Mouse (Mus musculus): Measurements from ENCODE around the gene Zfp617. TPM values are rescaled to one million over a fixed set of nuclear protein-coding genes. Genes with fewer than 3 reads are reported as not detected.
"Not testable (repeated sequence)": the region's sequence is repeated elsewhere in the genome, so short reads cannot be mapped to it uniquely, and the experiment has no call there.

Gene Zfp617
- polyA plus RNA-seq (2015; fragmentation: Nextera tagmentation; extraction: Ambion mirVana): 32.7 and 33.6 TPM in 2 replicates

DNA sequence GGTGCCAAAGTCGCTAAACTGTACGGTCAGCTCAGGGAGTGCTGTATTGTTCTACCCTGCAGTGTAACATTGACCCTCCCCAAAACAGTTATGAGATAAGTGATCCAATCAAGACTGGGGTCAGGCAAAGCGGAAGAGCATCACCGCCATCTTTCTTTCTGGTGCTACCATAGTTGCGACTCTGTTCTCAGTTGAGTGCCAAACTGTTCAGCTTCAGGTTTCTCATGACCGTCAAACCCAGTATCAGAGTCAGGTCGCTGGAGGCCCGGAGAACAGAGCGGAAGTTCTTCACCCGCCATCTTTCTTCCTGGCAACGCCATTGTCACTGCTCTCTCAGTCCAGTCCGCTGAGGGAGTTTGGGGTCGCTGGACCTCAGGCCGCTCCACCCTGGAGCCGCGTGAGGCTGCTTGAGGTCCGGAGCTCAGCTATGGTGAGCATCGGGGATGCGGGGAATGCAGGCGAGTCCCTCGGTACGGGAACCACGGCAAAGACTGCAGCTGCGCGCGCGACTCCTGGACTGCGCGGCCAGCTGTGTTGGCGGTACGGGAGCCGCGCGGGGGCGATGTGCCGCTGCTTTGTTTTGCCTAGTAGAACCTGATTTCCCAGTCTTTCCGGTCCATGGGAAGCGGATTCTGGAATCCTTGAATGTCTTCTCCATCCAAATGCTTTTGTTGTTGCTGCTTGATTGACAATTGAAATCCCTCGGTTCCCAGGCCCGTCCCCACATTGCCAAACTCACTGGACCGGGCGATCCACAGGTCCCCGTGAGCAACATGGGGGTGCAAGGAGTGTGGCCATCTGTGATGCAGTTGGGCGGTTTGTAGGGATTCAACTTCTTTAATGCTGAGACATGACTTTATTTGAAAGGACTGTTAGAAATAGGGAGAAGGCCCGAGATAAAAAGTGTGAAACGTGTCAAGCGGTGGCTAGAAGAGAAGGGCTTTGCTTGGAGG is at the start of gene Zfp617, which contains the start of gene Zfp882:
Gene Zfp617, plus strand, starts transcription at position 327 of the 953 bp plus-strand sequence.
Gene Zfp882, plus strand, starts transcription at position 300 of the 953 bp plus-strand sequence.
- ATAC-seq: peak; percentile 98
- peak within 1 kb of the TSS; percentile 59 for H3K4me3 ChIP-seq (ENCODE audit: low read depth, low read length)
- H3K27me3 ChIP-seq (ENCODE audit: control insufficient read depth, insufficient read depth, low read depth, low read length): no peaks in the 10 kb centered on the region
- peak within 1 kb of the TSS; percentile 69 for H3K4me2 ChIP-seq (ENCODE audit: low read length)
- H3K4me1 ChIP-seq (ENCODE audit: control insufficient read depth, insufficient read depth, low read length): peaks cover 8% of the 10 kb centered on the region
- no peaks in the 10 kb centered on the region for H3K9me3 ChIP-seq (replicated peaks; ENCODE audit: control insufficient read depth, low read length, poor library complexity, severe bottlenecking)
- H3K27ac ChIP-seq (ENCODE audit: low read length): peak within 1 kb of the TSS; percentile 99
- 3% methylated on average over 47 of the region's 47 CpGs for WGBS
- peak within 1 kb of the TSS; percentile 80 for H3K9ac ChIP-seq (ENCODE audit: low read depth, low read length)
- H3K36me3 ChIP-seq (ENCODE audit: control insufficient read depth, insufficient read depth, low read length): peaks cover 3% of the 10 kb centered on the region

DNA sequence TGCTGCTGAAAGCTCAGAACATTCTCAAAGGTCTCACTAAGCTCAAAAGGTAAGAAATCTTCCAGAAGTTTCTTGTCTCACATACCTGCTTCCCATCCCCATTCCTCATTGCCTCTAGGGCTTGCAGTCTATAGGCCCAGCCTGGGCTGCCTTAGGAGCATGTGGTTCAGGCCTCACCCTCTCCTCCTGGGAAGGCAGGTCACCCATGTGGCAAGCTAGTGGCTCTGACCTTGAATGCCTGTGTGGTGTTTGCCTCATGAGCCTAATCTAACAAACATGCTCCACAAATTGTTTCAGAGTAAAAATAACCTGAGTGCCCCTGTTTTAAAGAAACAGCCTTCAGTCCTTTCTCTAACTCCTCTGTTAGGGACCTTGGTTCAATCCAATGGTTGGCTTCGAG is 46.9 kb upstream of the Zfp617 start:
- not testable (repeated sequence) for H3K36me3 ChIP-seq (ENCODE audit: control insufficient read depth, insufficient read depth, low read length); H3K27ac ChIP-seq (ENCODE audit: low read length); ATAC-seq; H3K27me3 ChIP-seq (ENCODE audit: control insufficient read depth, insufficient read depth, low read depth, low read length); H3K4me2 ChIP-seq (ENCODE audit: low read length); H3K9me3 ChIP-seq (replicated peaks; ENCODE audit: control insufficient read depth, low read length, poor library complexity, severe bottlenecking); H3K4me1 ChIP-seq (ENCODE audit: control insufficient read depth, insufficient read depth, low read length); H3K9ac ChIP-seq (ENCODE audit: low read depth, low read length); H3K4me3 ChIP-seq (ENCODE audit: low read depth, low read length)
- WGBS: 78% methylated on average over 1 of the region's 1 CpGs

DNA sequence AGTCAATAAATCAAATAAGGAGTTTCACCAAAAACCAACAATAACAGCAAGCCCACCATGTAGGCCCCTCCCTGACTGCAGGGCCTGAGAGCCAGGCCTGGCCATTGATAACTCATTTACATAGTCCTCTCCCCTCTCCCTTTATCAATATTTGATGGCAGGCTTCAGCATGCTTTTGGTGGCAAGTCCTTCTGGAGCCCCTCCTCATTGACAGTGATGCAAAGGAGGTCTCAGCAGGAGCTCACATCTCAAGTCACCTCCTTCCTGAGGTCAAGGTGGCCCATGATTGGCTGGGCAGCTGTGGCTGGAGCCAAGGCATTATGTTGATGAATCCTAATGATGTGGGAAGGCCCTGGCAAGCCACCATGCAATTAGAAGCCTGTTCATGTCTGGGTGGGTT is 46.4 kb upstream of the Zfp617 start:
- ATAC-seq; H3K36me3 ChIP-seq (ENCODE audit: control insufficient read depth, insufficient read depth, low read length); H3K4me3 ChIP-seq (ENCODE audit: low read depth, low read length); H3K27me3 ChIP-seq (ENCODE audit: control insufficient read depth, insufficient read depth, low read depth, low read length); H3K4me1 ChIP-seq (ENCODE audit: control insufficient read depth, insufficient read depth, low read length); H3K9ac ChIP-seq (ENCODE audit: low read depth, low read length); H3K4me2 ChIP-seq (ENCODE audit: low read length); H3K9me3 ChIP-seq (replicated peaks; ENCODE audit: control insufficient read depth, low read length, poor library complexity, severe bottlenecking); H3K27ac ChIP-seq (ENCODE audit: low read length): not testable (repeated sequence)

DNA sequence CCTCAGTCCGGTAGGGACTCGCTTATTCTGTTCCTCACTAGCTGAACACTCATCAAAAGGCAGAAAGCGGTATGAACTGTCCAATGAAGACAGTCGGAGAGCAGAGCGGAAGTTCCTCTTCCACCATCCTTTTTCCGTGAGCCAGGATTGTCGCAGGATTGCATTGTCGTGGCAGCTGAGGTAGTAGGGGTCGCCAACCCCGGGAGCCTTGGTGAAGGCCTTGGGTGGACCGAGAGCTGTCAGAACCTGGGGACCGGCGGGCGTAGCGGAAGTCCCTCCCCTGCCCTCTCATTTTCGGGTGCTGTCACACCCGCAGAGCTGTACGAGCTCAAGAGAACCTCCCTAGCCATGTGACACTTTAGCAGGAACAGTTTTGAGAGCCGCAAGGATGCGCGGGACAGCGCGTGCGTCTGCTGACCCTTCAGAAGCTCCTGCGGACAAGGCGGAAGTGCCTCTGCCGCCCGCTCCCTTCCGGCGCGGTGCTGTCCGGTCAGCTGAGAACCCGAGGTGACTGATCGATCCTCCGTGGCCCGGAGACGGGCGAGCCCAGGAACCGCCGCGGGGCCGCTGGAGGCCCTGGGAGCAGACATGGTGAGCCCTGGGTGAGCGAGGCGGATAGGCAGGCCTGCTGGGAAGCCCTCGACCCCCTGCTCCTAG is 26.7 kb upstream of the Zfp617 start, which contains the start of gene Zfp709:
Gene Zfp709, plus strand, starts transcription at position 402 of the 657 bp plus-strand sequence.
- peak within 1 kb of the TSS; percentile 83 for H3K4me3 ChIP-seq (ENCODE audit: low read depth, low read length)
- WGBS: 3% methylated on average over 39 of the region's 45 CpGs
- peak; percentile 96 for ATAC-seq

DNA sequence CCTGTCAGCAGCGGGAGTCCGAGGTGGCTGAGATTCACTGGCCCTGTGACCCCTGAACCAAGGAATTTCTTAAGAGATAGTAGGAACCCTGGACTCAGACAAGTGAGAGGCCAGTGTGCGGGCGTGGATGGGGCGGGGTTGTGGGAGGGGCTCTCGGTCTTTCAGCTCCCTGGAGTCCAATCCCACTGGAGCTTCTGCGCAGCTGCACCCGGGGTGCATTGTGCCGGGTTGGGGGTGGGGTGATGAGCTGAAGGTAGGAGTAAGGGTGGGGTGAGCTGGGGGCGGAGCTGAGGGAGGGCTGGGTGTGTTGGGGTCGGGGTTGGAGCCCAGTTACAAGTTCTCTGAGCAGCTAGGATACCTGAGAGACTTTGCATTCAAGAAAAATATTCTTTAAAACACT is 7.8 kb upstream of the Zfp617 start:
- not testable (repeated sequence) for H3K9me3 ChIP-seq (replicated peaks; ENCODE audit: control insufficient read depth, low read length, poor library complexity, severe bottlenecking)

More for the DNA sequence above, 26.7 kb upstream of the Zfp617 start, which contains the start of gene Zfp709:
- Histone ChIP-seq H3K9ac (ENCODE audit: low read depth, low read length) (peak within 1 kb of the TSS; percentile 95), H3K4me1 (ENCODE audit: control insufficient read depth, insufficient read depth, low read length) (peaks cover 9% of the 10 kb centered on the region), H3K9me3 (replicated peaks; ENCODE audit: control insufficient read depth, low read length, poor library complexity, severe bottlenecking) (peaks cover 20% of the 10 kb centered on the region), H3K27ac (ENCODE audit: low read length) (peak within 1 kb of the TSS; percentile 85), H3K27me3 (ENCODE audit: control insufficient read depth, insufficient read depth, low read depth, low read length) (no peaks in the 10 kb centered on the region), H3K4me2 (ENCODE audit: low read length) (peak within 1 kb of the TSS; percentile 87), H3K36me3 (ENCODE audit: control insufficient read depth, insufficient read depth, low read length) (peaks cover 16% of the 10 kb centered on the region)

DNA sequence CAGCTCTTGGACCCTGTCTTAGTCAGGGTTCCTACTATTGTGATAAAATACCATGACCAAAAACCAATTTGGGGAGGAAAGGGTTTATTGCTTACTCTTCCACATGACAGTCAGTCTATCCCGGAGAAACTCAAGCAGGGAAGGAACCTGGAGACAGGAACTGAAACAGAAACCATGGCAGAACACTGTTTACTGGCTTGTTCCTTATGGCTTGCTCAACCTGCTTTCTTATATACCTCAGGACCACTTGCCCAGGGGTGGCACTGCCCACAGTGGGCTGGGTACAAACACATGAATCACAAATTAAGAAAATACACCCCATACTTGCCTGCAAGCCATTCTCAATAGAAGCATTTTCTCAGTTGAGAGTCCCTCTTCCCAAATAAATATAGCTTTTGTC is 5.4 kb upstream of the Zfp617 start:
- not testable (repeated sequence) for ATAC-seq; H3K27ac ChIP-seq (ENCODE audit: low read length); H3K36me3 ChIP-seq (ENCODE audit: control insufficient read depth, insufficient read depth, low read length); H3K4me2 ChIP-seq (ENCODE audit: low read length); H3K9me3 ChIP-seq (replicated peaks; ENCODE audit: control insufficient read depth, low read length, poor library complexity, severe bottlenecking); H3K4me1 ChIP-seq (ENCODE audit: control insufficient read depth, insufficient read depth, low read length); H3K27me3 ChIP-seq (ENCODE audit: control insufficient read depth, insufficient read depth, low read depth, low read length); H3K4me3 ChIP-seq (ENCODE audit: low read depth, low read length); H3K9ac ChIP-seq (ENCODE audit: low read depth, low read length)
- WGBS: 57% methylated on average over 1 of the region's 1 CpGs

More for the DNA sequence above, 7.8 kb upstream of the Zfp617 start:
- not testable (repeated sequence) for H3K36me3 ChIP-seq (ENCODE audit: control insufficient read depth, insufficient read depth, low read length); H3K9ac ChIP-seq (ENCODE audit: low read depth, low read length); H3K4me2 ChIP-seq (ENCODE audit: low read length); H3K27me3 ChIP-seq (ENCODE audit: control insufficient read depth, insufficient read depth, low read depth, low read length); H3K4me1 ChIP-seq (ENCODE audit: control insufficient read depth, insufficient read depth, low read length); H3K27ac ChIP-seq (ENCODE audit: low read length); H3K4me3 ChIP-seq (ENCODE audit: low read depth, low read length)
- ATAC-seq: 0 out of 2 replicates have a peak, but pooled peaks have one; percentile 28
- 35% methylated on average over 11 of the region's 11 CpGs for WGBS

DNA sequence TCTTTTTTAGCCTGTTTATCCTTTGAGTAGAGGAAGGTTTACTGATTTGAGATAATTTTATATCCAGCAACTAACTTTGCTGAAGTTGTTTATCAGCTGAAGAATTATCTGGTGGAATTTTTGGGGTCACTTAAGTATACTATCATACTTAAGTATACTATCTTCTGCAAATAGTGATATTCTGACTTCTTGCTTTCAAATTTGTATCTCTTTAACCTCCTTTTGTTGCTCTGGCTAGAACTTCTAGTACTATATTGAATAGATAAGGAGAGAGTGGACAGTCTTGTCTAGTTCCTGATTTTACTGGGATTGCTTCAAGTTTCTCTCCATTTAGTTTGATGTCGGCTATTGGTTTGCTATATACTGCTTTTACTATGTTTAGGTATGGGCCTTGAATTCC is 1.6 kb upstream of the Zfp617 start:
- no peaks in the 10 kb centered on the region for H3K27me3 ChIP-seq (ENCODE audit: control insufficient read depth, insufficient read depth, low read depth, low read length)
- no peaks in the 10 kb centered on the region for H3K36me3 ChIP-seq (ENCODE audit: control insufficient read depth, insufficient read depth, low read length)
- H3K9ac ChIP-seq (ENCODE audit: low read depth, low read length): no peak overlapping the region
- no peak for ATAC-seq
- H3K27ac ChIP-seq (ENCODE audit: low read length): no peak overlapping the region
- H3K4me3 ChIP-seq (ENCODE audit: low read depth, low read length): no peak overlapping the region
- no peaks in the 10 kb centered on the region for H3K9me3 ChIP-seq (replicated peaks; ENCODE audit: control insufficient read depth, low read length, poor library complexity, severe bottlenecking)
- H3K4me2 ChIP-seq (ENCODE audit: low read length): no peak overlapping the region
- 97% methylated on average over 1 of the region's 1 CpGs for WGBS
- peaks cover 8% of the 10 kb centered on the region for H3K4me1 ChIP-seq (ENCODE audit: control insufficient read depth, insufficient read depth, low read length)

DNA sequence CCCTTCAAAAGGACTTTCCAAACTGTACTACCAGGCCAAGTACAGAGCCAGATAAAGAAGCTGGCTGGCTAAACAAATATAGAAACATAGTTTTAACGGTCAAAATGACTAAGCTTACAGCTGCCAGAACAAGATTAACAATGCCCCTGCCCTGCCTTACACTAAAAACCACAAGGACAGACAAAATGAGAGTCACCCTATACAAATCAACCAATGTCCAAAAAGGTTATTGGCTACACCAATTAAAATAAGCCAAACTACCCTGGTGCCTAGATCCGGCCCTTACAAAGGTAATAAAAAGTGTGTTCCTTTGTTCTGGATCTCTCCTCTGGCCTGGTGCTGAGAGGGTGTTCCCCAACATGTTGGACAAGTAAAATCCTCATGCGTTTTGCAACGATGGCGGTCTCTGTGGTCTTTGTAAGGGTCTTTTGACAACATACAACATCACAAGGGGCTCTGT is 607 bp upstream of the Zfp617 start:
- peaks cover 8% of the 10 kb centered on the region for H3K4me1 ChIP-seq (ENCODE audit: control insufficient read depth, insufficient read depth, low read length)
- H3K4me2 ChIP-seq (ENCODE audit: low read length): peak overlapping the region; percentile 69
- no peaks in the 10 kb centered on the region for H3K36me3 ChIP-seq (ENCODE audit: control insufficient read depth, insufficient read depth, low read length)
- H3K27me3 ChIP-seq (ENCODE audit: control insufficient read depth, insufficient read depth, low read depth, low read length): no peaks in the 10 kb centered on the region
- peak overlapping the region; percentile 80; the same call in 1 of the 2 replicates for H3K9ac ChIP-seq (ENCODE audit: low read depth, low read length)
- H3K27ac ChIP-seq (ENCODE audit: low read length): peak overlapping the region; percentile 99
- H3K4me3 ChIP-seq (ENCODE audit: low read depth, low read length): peak overlapping the region; percentile 59
- H3K9me3 ChIP-seq (replicated peaks; ENCODE audit: control insufficient read depth, low read length, poor library complexity, severe bottlenecking): no peaks in the 10 kb centered on the region
- no peak for ATAC-seq
- 96% methylated on average over 5 of the region's 5 CpGs for WGBS
